Mouse (Mus musculus) gastrocnemius, adult 2 months (tissue): ENCODE data around the gene Arhgef25. TPM values are rescaled to one million over a fixed set of nuclear protein-coding genes. Genes with fewer than 3 reads are reported as not detected.
"Not testable (repeated sequence)": the region's sequence is repeated elsewhere in the genome, so short reads cannot be mapped to it uniquely, and the experiment has no call there.

Experiments used
- DNase-seq: peaks from one replicate; pipeline ENCODE4 v3.0.0; 2022
- H3K27ac ChIP-seq: fragments of 200-600 bp; 2 replicates; pipeline ENCODE4 v1.8.1; 2022; ENCODE audit warnings: mild to moderate bottlenecking
- H3K4me3 ChIP-seq: fragments of 200-600 bp; 2 replicates; pipeline ENCODE4 v1.8.1; 2022; ENCODE audit warnings: mild to moderate bottlenecking, moderate library complexity
- CTCF ChIP-seq: fragments of 200-600 bp; IDR thresholded peaks from 2 replicates; pipeline ENCODE4 v1.8.1; 2022; ENCODE audit warnings: antibody characterized with exemption, mild to moderate bottlenecking, moderate library complexity
- intact Hi-C: fragments of 180-260 bp; cut with DNase I; formaldehyde crosslinking; loops from one replicate; pipeline ENCODE4 v1.15.1; 2025
- total RNA-seq, 2 experiments: library from RNA; stranded (reverse); gene quantifications; 2 replicates each; pipeline ENCODE4 v1.2.3; 2021

Arhgef25 gene
- total RNA-seq, 2 experiments from 2014 or later = 8.5 to 8.8 TPM

DNA sequence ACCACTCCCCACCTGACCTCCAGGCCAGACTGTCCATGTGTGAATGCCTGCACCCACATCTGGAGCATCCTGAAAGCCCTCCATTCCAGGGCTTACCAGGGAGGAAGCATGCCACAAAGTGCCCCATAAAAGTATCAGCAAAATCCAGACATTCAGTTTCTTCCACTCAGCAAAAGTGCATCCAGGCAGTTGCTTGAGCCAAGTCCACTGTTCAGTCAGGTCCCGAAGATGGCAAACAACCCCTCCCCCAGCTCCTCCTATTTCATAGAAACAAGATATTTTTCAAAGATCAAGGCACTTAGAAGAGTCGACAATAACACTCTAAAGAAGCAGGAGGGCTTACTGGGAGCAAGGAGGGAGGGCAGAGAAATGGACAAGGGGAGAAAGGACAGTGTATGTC lies 8.6 kb upstream of the Arhgef25 start:
- intact Hi-C loops = no loop called here
- Histone ChIP-seq H3K27ac (peak overlapping the region; percentile 93), H3K4me3 (no peak overlapping the region)
- no peak for DNase-seq
- TF ChIP-seq CTCF = no peak

DNA sequence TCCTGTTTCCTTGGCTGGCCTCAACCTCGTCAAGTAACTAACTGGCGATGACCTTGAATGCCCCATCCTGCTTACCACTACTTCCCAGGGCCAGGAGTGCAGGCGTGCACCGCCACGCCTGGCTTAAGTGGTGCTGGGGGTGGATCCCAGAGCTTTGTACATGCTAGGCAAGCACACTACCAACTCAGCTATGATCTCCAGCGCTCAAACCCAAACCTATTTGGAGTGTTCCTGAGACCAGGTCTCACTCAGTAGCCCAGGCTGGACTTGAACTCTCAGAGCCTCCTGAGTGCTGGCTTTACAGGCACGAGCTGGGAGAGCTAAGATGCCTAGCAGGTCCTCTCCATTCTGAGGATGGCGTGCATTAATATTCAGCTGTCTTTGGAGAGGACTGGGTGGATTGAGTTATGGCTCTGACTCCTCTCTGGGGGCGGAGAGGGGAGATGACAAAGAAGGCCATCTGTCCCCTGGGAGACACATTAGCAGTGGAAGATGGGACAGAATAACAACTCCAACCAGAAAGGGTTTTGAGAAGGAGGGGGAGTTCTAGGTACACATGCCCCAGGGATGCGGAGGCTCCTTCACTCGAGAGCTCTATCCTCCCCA lies 7.7 kb upstream of the Arhgef25 start:
- no peak for DNase-seq
- no peak for TF ChIP-seq CTCF
- Histone ChIP-seq H3K27ac (peak overlapping the region; percentile 93), H3K4me3 (no peak overlapping the region)
- intact Hi-C loops = no loop called here

DNA sequence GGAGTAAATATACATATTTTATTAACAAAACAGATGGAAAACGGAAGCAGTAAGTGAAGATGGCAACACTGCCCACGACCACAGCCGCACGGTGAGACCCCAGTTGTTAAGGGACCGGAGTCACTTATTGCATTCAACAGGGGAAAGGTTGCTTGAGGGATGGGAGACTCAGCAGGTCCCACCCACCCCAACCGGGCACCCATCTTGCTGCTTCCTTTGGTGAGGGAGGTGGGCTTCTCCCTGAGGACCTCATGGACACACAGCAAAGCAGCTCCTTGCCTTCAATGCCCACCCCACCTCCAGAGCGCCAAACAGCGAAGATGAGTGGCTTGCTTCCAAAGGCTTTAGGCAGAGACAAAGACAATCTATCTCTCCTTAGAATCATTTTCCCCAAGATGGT lies 7.2 kb upstream of the Arhgef25 start:
- H3K27ac ChIP-seq = peak overlapping the region; percentile 93
- intact Hi-C loops = no loop called here
- TF ChIP-seq CTCF = no peak

DNA sequence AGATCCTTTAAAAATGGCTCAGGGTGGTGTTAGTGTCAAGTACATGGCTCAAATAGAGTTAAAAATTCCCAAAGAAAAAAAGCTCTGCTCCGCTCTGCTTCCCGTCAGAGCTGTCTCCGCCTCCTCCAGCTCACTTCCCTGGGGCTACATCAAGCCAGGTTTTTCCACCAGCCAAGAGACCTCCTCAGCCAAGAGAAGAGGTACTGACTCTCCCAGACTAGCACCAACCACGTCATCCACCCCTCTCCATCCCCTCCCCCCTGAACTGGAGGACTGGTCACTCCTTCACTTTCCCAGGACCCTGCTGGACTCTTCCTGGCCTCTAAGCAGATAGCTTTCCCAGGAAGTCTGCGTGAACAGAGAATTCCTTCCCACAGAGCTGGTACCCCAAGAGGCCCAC lies 6.5 kb upstream of the Arhgef25 start:
- intact Hi-C loops = no loop called here
- peak; percentile 79 for DNase-seq
- peak overlapping the region; percentile 93 for H3K27ac ChIP-seq
- H3K4me3 ChIP-seq = peak overlapping the region; percentile 92
- TF ChIP-seq CTCF = no peak

More for the DNA sequence above, 7.2 kb upstream of the Arhgef25 start:
- H3K4me3 ChIP-seq = no peak overlapping the region
- DNase-seq = no peak

DNA sequence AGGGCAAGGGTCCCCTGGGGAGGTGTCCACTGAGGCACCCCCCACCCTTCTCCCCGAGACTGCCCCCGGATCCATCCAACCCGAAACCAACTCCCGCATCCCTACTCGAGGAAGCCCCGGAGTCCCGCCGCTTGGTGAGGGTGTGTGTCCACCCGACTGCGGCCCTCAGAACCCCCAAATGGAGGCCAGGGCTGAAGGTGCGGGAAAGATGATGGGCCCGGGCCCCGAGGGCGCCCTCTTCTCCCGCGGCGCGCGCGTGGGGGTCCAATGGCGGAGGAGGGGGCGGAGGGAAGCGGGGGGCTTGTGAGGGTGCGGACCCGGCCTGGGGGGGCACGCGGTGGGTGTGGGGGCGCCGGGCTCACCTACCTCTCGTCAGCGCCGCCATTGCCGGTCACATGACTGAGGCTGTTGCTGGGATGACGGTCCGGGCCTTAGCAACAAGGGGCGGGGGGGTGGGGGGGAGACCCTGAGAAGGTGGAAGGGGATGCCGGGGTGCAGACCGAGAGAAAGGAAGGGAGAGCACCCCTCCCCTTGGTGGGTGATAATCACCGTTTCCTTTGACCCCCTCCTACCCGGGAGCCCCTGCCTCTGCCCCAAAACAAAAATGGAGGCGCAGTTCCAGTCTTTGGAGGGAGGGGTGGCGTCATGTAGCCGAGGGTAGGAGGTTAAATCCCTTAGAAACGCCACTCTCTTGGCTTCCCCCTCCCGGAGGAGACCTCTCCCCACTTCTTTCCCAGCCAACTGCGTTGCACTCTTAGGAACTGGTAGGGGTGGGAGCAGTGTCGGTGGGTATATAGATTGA lies 5.6 kb upstream of the Arhgef25 start, which contains the start of gene Dtx3:
Gene Dtx3, minus strand, starts transcription at position 401 of the 802 bp plus-strand sequence.
- Histone ChIP-seq H3K27ac (peak within 1 kb of the TSS; percentile 93), H3K4me3 (peak within 1 kb of the TSS; percentile 92)
- no peak for TF ChIP-seq CTCF
- DNase-seq = peak; percentile 67
- intact Hi-C loops = no loop called here

DNA sequence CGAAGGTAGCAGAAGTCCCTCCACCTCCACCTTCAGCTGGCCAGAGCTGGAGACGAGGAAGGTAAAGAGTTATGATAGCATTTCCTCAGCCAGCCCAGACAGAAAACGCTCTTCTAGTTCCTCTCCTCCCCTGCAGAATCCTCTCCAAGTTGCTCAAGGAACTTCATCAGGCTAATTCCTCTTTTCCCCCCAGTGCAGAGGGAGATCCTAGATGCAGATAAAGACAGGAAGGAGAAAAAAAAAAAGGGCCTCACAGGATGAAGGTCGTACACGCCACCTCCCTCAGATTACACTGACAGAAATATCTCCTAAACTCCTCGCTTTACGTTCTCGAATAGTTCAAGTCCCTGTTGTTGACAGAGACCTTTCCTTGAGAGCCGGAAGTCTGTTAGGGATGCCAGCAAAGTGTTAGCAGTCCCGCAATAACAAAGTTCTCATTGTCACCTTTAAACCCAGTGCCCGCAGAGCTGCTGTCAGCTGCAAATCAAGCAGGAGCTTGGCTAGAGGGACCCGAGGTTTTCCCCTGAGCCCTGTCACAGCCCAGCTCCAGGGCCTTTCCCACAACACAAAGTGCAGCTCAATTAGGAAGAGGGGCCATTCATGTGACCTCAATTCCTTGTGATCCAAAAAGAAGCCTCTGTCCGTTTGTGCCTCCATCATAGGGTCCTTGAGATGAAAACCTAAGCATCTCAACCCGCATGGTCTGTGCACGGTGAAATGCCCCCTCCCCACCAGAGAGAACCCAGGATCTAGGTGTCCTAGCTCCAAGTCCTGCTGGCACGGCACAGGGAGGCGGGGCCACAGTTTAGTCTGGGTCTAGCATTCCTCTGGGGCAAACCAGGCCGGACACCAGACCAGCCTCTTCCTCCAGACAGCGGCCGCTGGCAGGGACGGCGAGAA lies 4.8 kb upstream of the Arhgef25 start:
- Histone ChIP-seq H3K4me3 (peak overlapping the region; percentile 92), H3K27ac (peak overlapping the region; percentile 93)
- TF ChIP-seq CTCF = no peak
- intact Hi-C loops = no loop called here
- DNase-seq = peak; percentile 83

DNA sequence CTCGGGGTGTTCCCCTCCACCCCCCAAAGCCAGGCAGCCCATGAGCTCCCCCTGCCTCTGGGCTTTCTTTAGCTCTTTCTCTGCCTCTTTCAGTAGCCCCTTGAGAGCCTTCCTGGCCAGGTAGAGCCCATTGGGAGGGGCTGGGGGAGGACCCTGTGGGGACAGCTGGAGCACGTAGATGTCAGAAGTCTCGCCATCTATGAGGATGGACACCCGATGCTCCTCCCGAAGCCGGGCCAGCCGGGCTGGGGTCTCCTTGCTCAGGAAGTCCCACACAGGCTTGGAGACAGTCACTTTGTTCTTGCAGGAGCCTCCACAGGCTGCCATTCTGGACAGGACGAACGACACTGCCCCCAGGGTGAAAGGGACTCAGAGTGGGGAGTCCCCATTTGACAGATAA lies 3.1 kb upstream of the Arhgef25 start:
- intact Hi-C loops = no loop called here
- peak overlapping the region; percentile 11 for H3K4me3 ChIP-seq
- no peak for DNase-seq

DNA sequence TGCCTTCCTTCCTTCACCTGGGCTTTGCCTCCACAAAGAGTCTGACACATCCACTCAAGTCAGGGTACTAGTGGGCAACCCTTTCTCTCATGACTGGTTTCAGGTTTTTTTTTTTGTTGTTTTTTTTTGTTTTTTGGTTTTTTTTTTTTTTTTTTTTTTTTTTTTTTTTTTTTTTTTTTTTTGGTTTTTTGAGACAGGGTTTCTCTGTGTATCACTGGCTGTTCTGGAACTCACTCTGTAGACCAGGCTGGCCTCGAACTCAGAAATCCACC lies 2.1 kb upstream of the Arhgef25 start:
- intact Hi-C loops = not testable (repeated sequence)

More for the DNA sequence above, 3.1 kb upstream of the Arhgef25 start:
- TF ChIP-seq CTCF = no peak
- H3K27ac ChIP-seq = peak overlapping the region; percentile 17; the same call in 1 of the 2 replicates

DNA sequence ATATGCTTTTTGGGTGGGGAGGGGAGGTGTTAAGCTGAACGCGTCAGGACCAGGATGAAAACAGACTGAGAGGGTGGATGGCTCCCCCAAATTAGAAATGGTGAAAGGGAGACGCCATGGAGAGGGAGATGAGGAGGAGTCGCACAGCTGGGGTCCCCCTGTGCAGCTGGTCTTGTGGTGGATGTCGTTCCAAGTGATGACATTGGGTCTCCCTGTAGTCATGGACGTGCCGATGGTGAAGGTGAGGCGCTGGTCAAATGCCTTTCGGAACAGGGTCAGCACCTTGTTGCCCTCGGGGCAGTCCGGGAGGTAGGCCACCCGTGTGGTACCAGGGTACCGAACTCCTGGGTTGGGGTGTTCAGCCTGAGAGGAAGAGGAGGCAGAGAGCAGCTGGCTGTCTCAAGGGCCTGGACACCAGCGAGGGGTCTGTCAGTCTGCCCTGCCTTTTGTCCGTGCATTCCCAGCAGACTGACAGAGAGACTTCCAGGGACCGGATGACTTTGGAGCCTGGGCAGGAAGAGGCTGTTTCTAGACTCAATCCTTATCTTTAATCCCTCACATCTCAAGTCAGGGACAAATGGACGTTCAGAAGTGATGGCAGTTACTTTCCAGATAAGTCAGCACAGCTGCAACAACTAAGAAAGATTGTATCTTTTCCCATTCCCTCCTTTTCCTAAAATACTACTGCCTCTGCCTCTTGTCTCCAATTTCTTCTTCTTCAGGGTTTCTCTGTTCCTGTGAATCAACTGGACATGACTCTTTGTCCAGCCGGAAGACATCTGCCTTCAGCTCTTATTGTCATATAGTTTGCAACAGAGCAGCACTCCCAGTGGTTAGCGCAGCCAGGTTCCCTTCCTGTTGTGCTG lies 1.5 kb upstream of the Arhgef25 start:
- DNase-seq = no peak
- intact Hi-C loops = no loop called here
- Histone ChIP-seq H3K4me3 (peak overlapping the region; percentile 11; the same call in 1 of the 2 replicates), H3K27ac (peak overlapping the region; percentile 90)
- TF ChIP-seq CTCF = no peak

More for the DNA sequence above, 2.1 kb upstream of the Arhgef25 start:
- peak overlapping the region; percentile 90; the same call in 1 of the 2 replicates for H3K27ac ChIP-seq
- DNase-seq, H3K4me3 ChIP-seq: not testable (repeated sequence)

DNA sequence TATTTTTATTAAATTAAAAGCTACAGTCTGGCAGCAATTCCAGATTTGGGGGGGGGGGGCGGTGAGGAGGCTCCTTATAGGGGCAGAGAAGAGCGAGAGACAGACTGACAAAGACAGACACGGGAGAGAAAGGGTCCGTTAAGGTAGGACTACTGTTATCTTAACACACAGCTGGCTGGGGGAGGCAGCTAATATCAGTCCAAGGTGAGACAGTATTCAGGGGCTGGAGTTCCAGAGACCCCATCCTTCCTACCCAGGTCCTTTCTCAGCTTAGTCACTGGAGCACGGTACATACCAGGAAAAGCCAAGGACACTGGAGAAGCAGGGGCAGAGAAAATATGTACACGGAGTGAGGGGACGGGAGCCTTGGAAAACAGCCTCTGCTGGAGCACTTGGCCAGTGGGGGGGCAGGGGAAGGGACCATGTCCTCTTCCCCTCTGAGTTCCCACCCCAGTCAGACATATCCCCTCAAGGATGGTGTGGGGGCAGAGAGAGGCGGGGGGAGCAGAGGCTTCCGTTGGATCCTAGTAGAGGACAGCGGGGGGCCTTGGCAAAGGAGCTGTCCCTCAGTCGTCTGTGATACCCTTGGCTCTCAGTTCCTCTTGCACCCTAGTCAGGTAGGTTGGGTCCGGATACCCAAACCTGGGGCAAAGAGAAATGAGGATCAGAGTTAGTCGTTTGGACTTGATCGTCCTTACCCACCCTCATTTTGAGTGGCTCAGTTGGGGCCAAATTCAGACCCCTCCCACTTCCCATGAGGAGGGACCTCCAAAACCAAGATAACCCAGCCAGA lies 711 bp upstream of the Arhgef25 start:
- peak overlapping the region; percentile 90 for H3K27ac ChIP-seq
- intact Hi-C loops = no loop called here
- TF ChIP-seq CTCF = no peak
- DNase-seq = no peak
- peak overlapping the region; percentile 86 for H3K4me3 ChIP-seq

DNA sequence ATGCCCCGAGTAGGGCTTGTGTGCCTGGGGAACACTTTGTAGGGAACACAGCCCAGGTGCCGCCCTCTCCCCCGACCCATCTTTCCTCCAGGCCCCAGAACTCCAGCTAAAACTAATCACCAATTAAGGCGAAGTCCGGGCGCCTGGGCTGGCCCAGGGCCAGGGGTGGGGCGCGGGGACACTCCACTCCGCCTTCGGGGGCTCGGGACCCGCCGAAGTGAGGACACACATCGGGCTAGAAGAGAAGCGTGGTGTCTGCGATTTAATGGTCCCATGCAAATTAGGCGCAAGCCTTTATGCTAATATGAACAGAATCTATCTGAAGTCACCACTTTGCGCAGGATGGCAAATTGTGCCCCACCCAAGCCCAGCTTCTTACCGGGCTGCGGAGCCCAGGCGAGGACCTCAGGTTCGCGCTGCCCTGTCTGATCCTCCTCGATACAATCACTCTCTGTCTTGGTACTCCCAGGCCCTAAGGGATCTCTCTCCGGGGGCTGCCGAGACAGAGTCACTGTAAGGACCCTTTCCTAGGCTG lies 700 bp downstream of the Arhgef25 start:
- peak overlapping the region; percentile 86 for H3K4me3 ChIP-seq
- peak overlapping the region; percentile 90 for H3K27ac ChIP-seq
- no peak for TF ChIP-seq CTCF
- DNase-seq = peak; percentile 68
- intact Hi-C loops = no loop called here
